ENCODE assay signal across 8 mouse cellular contexts in genomic region chr11:94629884-94630198, GRCm38 (mm10). TPM values are rescaled to one million over a fixed set of nuclear protein-coding genes. Genes with fewer than 3 reads are reported as not detected.
DNase-seq lines count a peak whose midpoint lies in the region; ATAC-seq and TF ChIP-seq lines count a peak whose summit lies in the region.

No protein-coding gene starts in this region.

- no peak for TF ChIP-seq CTCF in lung, embryonic 14.5 days (IDR thresholded peaks at IDR 0.05; ENCODE audit: low read depth)

- intact Hi-C loops in left cerebral cortex, postnatal 25 days (cut with DNase I): no loop called here

- 0% methylated on average over 28 of the region's 28 CpGs for WGBS in lung, embryonic 14.5 days
- WGBS in embryonic facial prominence, embryonic 15.5 days: 1% methylated on average over 10 of the region's 28 CpGs
- WGBS in limb, embryonic 12.5 days: 0% methylated on average over 28 of the region's 28 CpGs
- under 1% methylated on average over 26 of the region's 28 CpGs for WGBS in neural tube, embryonic 15.5 days

- no peaks in the 10 kb centered on the region for H3K27me3 ChIP-seq in lung, embryonic 14.5 days (ENCODE audit: insufficient read depth, low read length)
- H3K27me3 ChIP-seq in embryonic facial prominence, embryonic 15.5 days: no peaks in the 10 kb centered on the region
- H3K27me3 ChIP-seq in limb, embryonic 12.5 days: no peaks in the 10 kb centered on the region
- H3K27me3 ChIP-seq in neural tube, embryonic 15.5 days (replicated peaks): no peaks in the 10 kb centered on the region

- no peak for DNase-seq in lung, embryonic 14.5 days
- DNase-seq in lung, postnatal 10 days: no peak
- no peak for DNase-seq in urinary bladder, postnatal 10 days (ENCODE audit: low spot score)
- no peak for DNase-seq in left cerebral cortex, postnatal 25 days (ENCODE audit: low spot score in 2 of 2)

- peak overlapping the region; percentile 79 for H3K27ac ChIP-seq in lung, embryonic 14.5 days (ENCODE audit: low read depth)
- H3K27ac ChIP-seq in embryonic facial prominence, embryonic 15.5 days (replicated peaks): peak overlapping the region; percentile 18
- peak overlapping the region; percentile 56 for H3K27ac ChIP-seq in limb, embryonic 12.5 days
- peak overlapping the region; percentile 79 for H3K27ac ChIP-seq in neural tube, embryonic 15.5 days (replicated peaks)

- peaks cover 32% of the 10 kb centered on the region for H3K36me3 ChIP-seq in lung, embryonic 14.5 days (ENCODE audit: insufficient read depth)
- peaks cover 29% of the 10 kb centered on the region for H3K36me3 ChIP-seq in embryonic facial prominence, embryonic 15.5 days
- peaks cover 33% of the 10 kb centered on the region for H3K36me3 ChIP-seq in limb, embryonic 12.5 days
- peaks cover 29% of the 10 kb centered on the region for H3K36me3 ChIP-seq in neural tube, embryonic 15.5 days

- H3K9me3 ChIP-seq in lung, embryonic 14.5 days (ENCODE audit: low read depth, low read length): no peaks in the 10 kb centered on the region
- H3K9me3 ChIP-seq in embryonic facial prominence, embryonic 15.5 days (replicated peaks): no peaks in the 10 kb centered on the region
- no peaks in the 10 kb centered on the region for H3K9me3 ChIP-seq in limb, embryonic 12.5 days
- H3K9me3 ChIP-seq in neural tube, embryonic 15.5 days (replicated peaks): no peaks in the 10 kb centered on the region

- peak overlapping the region; percentile 90 for H3K9ac ChIP-seq in lung, embryonic 14.5 days
- peak overlapping the region; percentile 88 for H3K9ac ChIP-seq in embryonic facial prominence, embryonic 15.5 days
- H3K9ac ChIP-seq in limb, embryonic 12.5 days (replicated peaks): peak overlapping the region; percentile 82
- H3K9ac ChIP-seq in neural tube, embryonic 15.5 days (replicated peaks): peak overlapping the region; percentile 90

- H3K4me1 ChIP-seq in lung, embryonic 14.5 days (ENCODE audit: insufficient read depth): no peaks in the 10 kb centered on the region
- peaks cover 12% of the 10 kb centered on the region for H3K4me1 ChIP-seq in embryonic facial prominence, embryonic 15.5 days
- peaks cover 12% of the 10 kb centered on the region for H3K4me1 ChIP-seq in limb, embryonic 12.5 days (replicated peaks)
- peaks cover 14% of the 10 kb centered on the region for H3K4me1 ChIP-seq in neural tube, embryonic 15.5 days

- H3K4me2 ChIP-seq in lung, embryonic 14.5 days: peak overlapping the region; percentile 81
- peak overlapping the region; percentile 63 for H3K4me2 ChIP-seq in embryonic facial prominence, embryonic 15.5 days (replicated peaks)
- peak overlapping the region; percentile 86 for H3K4me2 ChIP-seq in limb, embryonic 12.5 days
- H3K4me2 ChIP-seq in neural tube, embryonic 15.5 days: peak overlapping the region; percentile 85

- peak; percentile 52 for ATAC-seq in lung, embryonic 14.5 days (ENCODE audit: insufficient read depth)
- 0 out of 2 replicates have a peak, but pooled peaks have one; percentile 8 for ATAC-seq in embryonic facial prominence, embryonic 15.5 days (ENCODE audit: insufficient number of reproducible peaks, low FRiP score, low TSS enrichment, low read depth)
- peak; percentile 59; the same call in 1 of the 2 replicates for ATAC-seq in limb, embryonic 12.5 days (ENCODE audit: insufficient number of reproducible peaks, insufficient read depth, low FRiP score, low TSS enrichment, low read depth)
- peak; percentile 38; the same call in 1 of the 2 replicates for ATAC-seq in neural tube, embryonic 15.5 days (ENCODE audit: low FRiP score)
- no peak for ATAC-seq in frontal cortex, adult (ENCODE audit: low TSS enrichment)

- peak overlapping the region; percentile 97 for H3K4me3 ChIP-seq in lung, embryonic 14.5 days (ENCODE audit: low read depth, low read length)
- H3K4me3 ChIP-seq in embryonic facial prominence, embryonic 15.5 days (replicated peaks): peak overlapping the region; percentile 76
- H3K4me3 ChIP-seq in limb, embryonic 12.5 days (replicated peaks): peak overlapping the region; percentile 88
- peak overlapping the region; percentile 94 for H3K4me3 ChIP-seq in neural tube, embryonic 15.5 days (replicated peaks)

RNA-seq across cellular contexts. Expression of gene Lrrc59, which starts 0.3 kb away (rescaled TPM):
- polyA plus RNA-seq in lung, embryonic 14.5 days (2014; fragmentation: Nextera tagmentation; extraction: Ambion mirVana): 211 and 222 TPM in 2 replicates
- polyA plus RNA-seq in embryonic facial prominence, embryonic 15.5 days (2015; fragmentation: Nextera tagmentation; extraction: Ambion mirVana): 209 and 216 TPM in 2 replicates
- polyA plus RNA-seq in limb, embryonic 12.5 days (2016; fragmentation: Nextera tagmentation; extraction: Ambion mirVana): 205 and 217 TPM in 2 replicates
- polyA plus RNA-seq in neural tube, embryonic 15.5 days (2015; fragmentation: Nextera tagmentation; extraction: Ambion mirVana): 148 and 163 TPM in 2 replicates
- 10 to 100 TPM; 84.2 to 90.4 TPM for total RNA-seq in left cerebral cortex, postnatal 25 days (2021)

RNA-seq across cellular contexts. Expression of gene Mrpl27, which starts 23.7 kb away (rescaled TPM):
- 137 TPM in 2 replicates for polyA plus RNA-seq in lung, embryonic 14.5 days (2014; fragmentation: Nextera tagmentation; extraction: Ambion mirVana)
- 138 and 141 TPM in 2 replicates for polyA plus RNA-seq in embryonic facial prominence, embryonic 15.5 days (2015; fragmentation: Nextera tagmentation; extraction: Ambion mirVana)
- 144 and 148 TPM in 2 replicates for polyA plus RNA-seq in limb, embryonic 12.5 days (2016; fragmentation: Nextera tagmentation; extraction: Ambion mirVana)
- polyA plus RNA-seq in neural tube, embryonic 15.5 days (2015; fragmentation: Nextera tagmentation; extraction: Ambion mirVana): 146 and 154 TPM in 2 replicates
- 10 to 100 TPM; 72.1 to 74.6 TPM for total RNA-seq in left cerebral cortex, postnatal 25 days (2021)

RNA-seq across cellular contexts. Expression of gene Eme1, which starts 23.9 kb away (rescaled TPM):
- polyA plus RNA-seq in lung, embryonic 14.5 days (2014; fragmentation: Nextera tagmentation; extraction: Ambion mirVana): 30.0 and 35.4 TPM in 2 replicates
- polyA plus RNA-seq in embryonic facial prominence, embryonic 15.5 days (2015; fragmentation: Nextera tagmentation; extraction: Ambion mirVana): 12.9 and 15.8 TPM in 2 replicates
- 37.1 and 42.2 TPM in 2 replicates for polyA plus RNA-seq in limb, embryonic 12.5 days (2016; fragmentation: Nextera tagmentation; extraction: Ambion mirVana)
- polyA plus RNA-seq in neural tube, embryonic 15.5 days (2015; fragmentation: Nextera tagmentation; extraction: Ambion mirVana): 2.3 and 5.3 TPM in 2 replicates
- under 1 TPM in 1 of 2 experiments, not detected in 1; 0.32 TPM for total RNA-seq in left cerebral cortex, postnatal 25 days (2021)

RNA-seq across cellular contexts. Expression of gene Acsf2, which starts 28.2 kb away (rescaled TPM):
- polyA plus RNA-seq in lung, embryonic 14.5 days (2014; fragmentation: Nextera tagmentation; extraction: Ambion mirVana): 10.2 and 10.4 TPM in 2 replicates
- 5.9 and 6.1 TPM in 2 replicates for polyA plus RNA-seq in embryonic facial prominence, embryonic 15.5 days (2015; fragmentation: Nextera tagmentation; extraction: Ambion mirVana)
- 5.0 and 6.0 TPM in 2 replicates for polyA plus RNA-seq in limb, embryonic 12.5 days (2016; fragmentation: Nextera tagmentation; extraction: Ambion mirVana)
- polyA plus RNA-seq in neural tube, embryonic 15.5 days (2015; fragmentation: Nextera tagmentation; extraction: Ambion mirVana): 1.1 and 3.2 TPM in 2 replicates
- total RNA-seq in left cerebral cortex, postnatal 25 days (2021): 10 to 100 TPM; 13.6 to 16.6 TPM

RNA-seq across cellular contexts. Expression of gene Xylt2, which starts 47.5 kb away (rescaled TPM):
- polyA plus RNA-seq in lung, embryonic 14.5 days (2014; fragmentation: Nextera tagmentation; extraction: Ambion mirVana): 25.0 and 31.5 TPM in 2 replicates
- polyA plus RNA-seq in embryonic facial prominence, embryonic 15.5 days (2015; fragmentation: Nextera tagmentation; extraction: Ambion mirVana): 26.3 and 27.3 TPM in 2 replicates
- 24.7 and 31.9 TPM in 2 replicates for polyA plus RNA-seq in limb, embryonic 12.5 days (2016; fragmentation: Nextera tagmentation; extraction: Ambion mirVana)
- polyA plus RNA-seq in neural tube, embryonic 15.5 days (2015; fragmentation: Nextera tagmentation; extraction: Ambion mirVana): 15.4 and 16.8 TPM in 2 replicates
- 10 to 100 TPM; 21.8 to 23.7 TPM for total RNA-seq in left cerebral cortex, postnatal 25 days (2021)

Comparison
In these comparisons a context has a peak if more than half of its experiments do, and no peak if none do; other contexts are left out.
1. H3K27ac ChIP-seq: peak in every context shown above with its lines; median percentile 79 in lung, embryonic 14.5 days; 79 in neural tube, embryonic 15.5 days; 56 in limb, embryonic 12.5 days; 18 in embryonic facial prominence, embryonic 15.5 days.